Mouse (Mus musculus): ENCODE measurements at regions not wholly inside any gene's neighbourhood (a gene's known extent, or its start where the extent isn't known, plus 50 kb on each side); places are given as distances from the start of the nearest gene placed in this dataset.

DNA sequence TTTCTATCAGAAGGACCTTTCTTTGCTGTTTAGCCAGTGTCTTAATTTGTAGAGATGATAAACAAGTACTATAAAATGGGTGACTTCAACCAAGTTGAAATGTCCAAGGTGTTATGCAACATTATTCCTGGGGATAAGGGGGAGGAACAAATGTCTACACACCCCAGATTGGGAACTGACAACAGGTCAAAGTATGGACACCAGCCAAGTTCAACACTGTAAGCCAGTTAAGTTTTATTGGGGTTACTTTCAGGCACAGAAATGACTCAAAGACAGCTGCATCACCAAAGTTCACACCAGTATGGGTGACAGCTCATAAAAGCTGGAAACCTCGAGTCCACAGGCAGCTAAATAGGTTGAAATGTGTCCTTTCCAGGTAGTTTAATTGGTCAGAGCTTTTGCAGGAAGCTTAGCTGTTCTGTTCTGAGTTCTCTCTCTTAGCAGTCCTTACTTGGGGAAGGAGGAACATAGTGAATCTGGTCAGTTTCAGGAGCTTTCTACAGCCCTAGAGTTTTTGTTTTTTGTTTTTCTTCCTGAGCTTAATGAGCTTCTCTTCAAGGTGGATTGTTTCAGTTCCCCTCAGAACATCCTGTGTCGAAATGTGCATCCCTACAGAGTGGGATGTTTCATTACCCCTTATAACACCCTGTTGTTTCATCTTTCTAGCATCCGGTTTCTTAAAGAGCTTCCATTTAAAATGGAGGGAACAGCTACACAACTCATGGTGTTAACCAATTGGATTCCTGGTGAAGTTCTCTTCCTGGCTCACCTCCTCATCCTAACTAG is 279.2 kb upstream of the Cdyl start:
- TF ChIP-seq CTCF (IDR thresholded peaks at IDR 0.05; ENCODE audit: extremely low read depth, insufficient read depth, insufficient read length, insufficient replicate concordance) (no peak), POLR2A (IDR thresholded peaks at IDR 0.05; ENCODE audit: low read depth, low read length) (no peak)

Measured in spleen, adult 2 months (tissue).